ENCODE assay signal across 18 mouse cellular contexts in the genomic region with DNA sequence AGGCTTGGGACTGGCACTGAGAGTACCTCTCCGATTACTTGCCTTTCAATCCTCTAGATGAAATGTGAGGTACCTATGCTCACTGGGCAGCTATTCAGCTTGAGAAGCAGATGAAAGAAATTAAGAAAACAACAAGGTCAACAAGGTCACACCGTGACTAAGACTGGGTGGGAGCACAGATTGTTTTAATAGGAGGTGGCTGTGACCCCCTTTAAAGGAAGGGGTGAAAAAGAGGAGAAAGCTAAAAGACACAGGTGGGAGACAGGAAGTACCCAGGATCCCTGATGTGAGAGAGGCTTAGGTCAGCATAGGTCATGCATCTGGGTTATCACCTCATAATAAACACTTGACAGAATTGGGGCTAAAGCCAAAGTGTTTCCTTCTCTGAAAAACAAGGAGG.
DNase-seq lines count a peak whose midpoint lies in the region.
"Had no signal": no experiment of that assay in that cellular context is flagged by ENCODE, and none has a peak within 500 bp of the region (broad histone marks: within the 10 kb centered on the region; RNA-seq: fewer than 3 reads in every experiment).

No protein-coding gene starts in this region.

- no peak overlapping the region; the same call in 1 of the 2 replicates for H3K27ac ChIP-seq in embryonic facial prominence, embryonic 10.5 days (replicated peaks)
- H3K27ac ChIP-seq: forebrain, embryonic 15.5 days; heart, adult 2 months; heart, embryonic 15.5 days; hindbrain, embryonic 15.5 days had no signal

- peaks cover 15% of the 10 kb centered on the region for H3K4me1 ChIP-seq in embryonic facial prominence, embryonic 10.5 days
- H3K4me1 ChIP-seq: forebrain, embryonic 15.5 days; hindbrain, embryonic 15.5 days had no signal

- WGBS in embryonic facial prominence, embryonic 10.5 days = 7% methylated on average over 2 of the region's 2 CpGs

- intact Hi-C loops in heart, postnatal 14 days (cut with DNase I) = no loop called here

- no peaks in the 10 kb centered on the region for H3K27me3 ChIP-seq in embryonic facial prominence, embryonic 10.5 days (replicated peaks; ENCODE audit: low read depth, poor library complexity, severe bottlenecking)
- H3K27me3 ChIP-seq: forebrain, embryonic 15.5 days; heart, embryonic 15.5 days; hindbrain, embryonic 15.5 days had no signal

- DNase-seq in heart, adult 11 months = peak; percentile 73
- DNase-seq in heart, postnatal 14 days = no peak
- peak; percentile 15 for DNase-seq in R1 (ENCODE audit: low read depth, low spot score)
- DNase-seq in embryonic facial prominence, embryonic 10.5 days (ENCODE audit: low spot score) = peak; percentile 18
- DNase-seq in right cerebral cortex, postnatal 10 days (ENCODE audit: low spot score in 2 of 2) = no peak
- DNase-seq in cerebellum, postnatal 14 days = no peak
- DNase-seq in kidney, postnatal 25 days = no peak
- DNase-seq: adrenal gland, adult 8-10 months; adrenal gland, postnatal 36 days; cerebellum, adult 11 months; cerebellum, adult 8-10 months; cerebellum, postnatal 36 days; gastrocnemius, postnatal 10 days; heart, adult 2 months; kidney, adult 11 months had no signal

- H3K9me3 ChIP-seq in embryonic facial prominence, embryonic 10.5 days = no peaks in the 10 kb centered on the region
- H3K9me3 ChIP-seq: forebrain, embryonic 15.5 days; heart, embryonic 15.5 days; hindbrain, embryonic 15.5 days had no signal

- no peaks in the 10 kb centered on the region for H3K36me3 ChIP-seq in embryonic facial prominence, embryonic 10.5 days (replicated peaks)
- H3K36me3 ChIP-seq: forebrain, embryonic 15.5 days; heart, embryonic 15.5 days; hindbrain, embryonic 15.5 days had no signal

- H3K4me3 ChIP-seq in embryonic facial prominence, embryonic 10.5 days = no peak overlapping the region
- H3K4me3 ChIP-seq: forebrain, embryonic 15.5 days; heart, adult 2 months; heart, embryonic 15.5 days; hindbrain, embryonic 15.5 days had no signal

Comparison
In these comparisons a context has a peak if more than half of its experiments do, and no peak if none do; other contexts are left out.
1. DNase-seq: peak in heart, adult 11 months (single experiment), R1 (single experiment) and embryonic facial prominence, embryonic 10.5 days (single experiment); none in heart, postnatal 14 days (0 of 2), right cerebral cortex, postnatal 10 days (0 of 2), cerebellum, postnatal 14 days (0 of 2) and kidney, postnatal 25 days (0 of 2).